Mouse (Mus musculus) liver, postnatal 0 days (tissue): Measurements from ENCODE around the gene Ap2s1.

ENCODE experiments used
- CTCF ChIP-seq: sonication (generic); IDR thresholded peaks from 2 replicates; pipeline ENCODE4 v1.5.1; 2016; ENCODE audit warnings: antibody characterized with exemption, low read depth
- EP300 ChIP-seq: IDR thresholded peaks from 2 replicates; pipeline ENCODE4 v1.6.1; 2016; ENCODE audit warnings: antibody characterized with exemption, low read depth, mild to moderate bottlenecking

- TF ChIP-seq CTCF, result no peak
- TF ChIP-seq EP300, result no peak
Observed at GRCm38 (mm10) chr7:16763463-16764218, 25.4 kb downstream of the Ap2s1 start.
